Mouse (Mus musculus) embryonic facial prominence, embryonic 12.5 days (tissue): ENCODE measurements around the gene Iqgap1. TPM values are rescaled to one million over a fixed set of nuclear protein-coding genes. Genes with fewer than 3 reads are reported as not detected.

Source experiments
- ATAC-seq: fragments of 200-750 bp; cut with Nextera tagmentation; 2 replicates; pipeline ENCODE4 v1.8.0; 2017; ENCODE audit not compliant: insufficient number of reproducible peaks, insufficient read depth, low FRiP score, low TSS enrichment
- H3K27ac ChIP-seq: fragments of 300-500 bp; sonication (generic); 2 replicates; pipeline ENCODE4 v1.5.1; 2016; ENCODE audit warnings: mild to moderate bottlenecking
- H3K27me3 ChIP-seq: fragments of 300-500 bp; sonication (generic); 2 replicates; pipeline ENCODE4 v1.6.1; 2016; ENCODE audit warnings: mild to moderate bottlenecking, moderate library complexity
- H3K36me3 ChIP-seq: fragments of 300-500 bp; sonication (generic); 2 replicates; pipeline ENCODE4 v1.6.1; 2016; ENCODE audit warnings: mild to moderate bottlenecking
- H3K4me1 ChIP-seq: fragments of 300-500 bp; sonication (generic); 2 replicates; pipeline ENCODE4 v1.6.1; 2016
- H3K4me2 ChIP-seq: fragments of 300-500 bp; sonication (generic); replicated peaks from 2 replicates; pipeline ENCODE4 v1.6.1; 2016; ENCODE audit warnings: mild to moderate bottlenecking, moderate library complexity
- H3K4me3 ChIP-seq: fragments of 300-500 bp; sonication (generic); 2 replicates; pipeline ENCODE4 v1.5.1; 2016; ENCODE audit warnings: mild to moderate bottlenecking
- H3K9ac ChIP-seq: fragments of 300-500 bp; sonication (generic); 2 replicates; pipeline ENCODE4 v1.6.1; 2016; ENCODE audit warnings: mild to moderate bottlenecking, moderate library complexity
- H3K9me3 ChIP-seq: fragments of 300-500 bp; sonication (generic); 2 replicates; pipeline ENCODE4 v1.6.1; 2016; ENCODE audit warnings: mild to moderate bottlenecking, moderate library complexity
- WGBS: fragments of 180-500 bp; shearing (Covaris S2); methylation state at CpG from one replicate; pipeline ENCODE4 v1.1.7; 2016; 5-methylcytosine and 5-hydroxymethylcytosine counted together
- polyA plus RNA-seq: library from polyadenylated mRNA; unstranded; fragments of >200 nt; fragmentation: Nextera tagmentation; extraction: Ambion mirVana; gene quantifications from 2 replicates; pipeline ENCODE4 v1.2.1, GENCODE M21; 2016

Iqgap1 gene
- polyA plus RNA-seq, 1 experiment from 2014 or later, result 45.1 TPM

- Histone ChIP-seq H3K27ac (no peak overlapping the region), H3K4me2 (no peak overlapping the region), H3K27me3 (no peaks in the 10 kb centered on the region), H3K9me3 (no peaks in the 10 kb centered on the region), H3K36me3 (no peaks in the 10 kb centered on the region), H3K4me1 (no peaks in the 10 kb centered on the region), H3K9ac (no peak overlapping the region), H3K4me3 (no peak overlapping the region)
- 73% methylated on average over 5 of the region's 5 CpGs for WGBS
- ATAC-seq, result no peak
Measured at GRCm38 (mm10) chr7:80697859-80698258, 127.9 kb downstream of the Iqgap1 start.

- H3K9ac ChIP-seq, result no peak overlapping the region
- no peak overlapping the region for H3K4me3 ChIP-seq
- H3K4me1 ChIP-seq, result no peaks in the 10 kb centered on the region
- H3K9me3 ChIP-seq, result no peaks in the 10 kb centered on the region
- 60% methylated on average over 4 of the region's 4 CpGs for WGBS
- no peak for ATAC-seq
- no peak overlapping the region for H3K4me2 ChIP-seq
- no peaks in the 10 kb centered on the region for H3K36me3 ChIP-seq
- no peak overlapping the region for H3K27ac ChIP-seq
- H3K27me3 ChIP-seq, result no peaks in the 10 kb centered on the region
Measured at GRCm38 (mm10) chr7:80696903-80697302, 128.9 kb downstream of the Iqgap1 start.

DNA sequence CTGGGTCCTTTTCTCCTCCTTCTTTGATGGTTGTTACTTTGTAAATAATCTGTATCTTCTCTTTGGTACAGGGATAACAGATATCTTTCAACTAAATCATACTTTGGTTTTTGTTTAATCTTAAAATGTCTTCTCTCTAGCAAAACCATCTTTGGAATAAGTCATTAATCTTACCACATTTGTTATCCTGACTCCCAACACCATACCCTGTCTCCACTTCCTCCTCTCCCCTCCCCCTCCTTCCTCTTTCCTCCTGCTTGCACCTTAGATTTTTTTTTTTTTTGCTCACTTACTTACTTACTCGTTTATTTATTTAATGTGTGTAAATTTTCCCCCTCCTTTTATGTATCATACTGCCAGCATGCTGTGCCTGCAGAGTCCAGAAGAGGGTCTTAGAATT lies 129.4 kb downstream of the Iqgap1 start:
- H3K27ac ChIP-seq, result no peak overlapping the region
- ATAC-seq, result no peak
- H3K9ac ChIP-seq, result no peak overlapping the region
- H3K4me3 ChIP-seq, result no peak overlapping the region
- no peaks in the 10 kb centered on the region for H3K9me3 ChIP-seq
- no peaks in the 10 kb centered on the region for H3K27me3 ChIP-seq
- H3K4me2 ChIP-seq, result no peak overlapping the region
- H3K36me3 ChIP-seq, result no peaks in the 10 kb centered on the region
- H3K4me1 ChIP-seq, result no peaks in the 10 kb centered on the region
- WGBS, result 62% methylated on average over 1 of the region's 1 CpGs

GRCm38 (mm10) chr7:80692472-80692871 lies 133.3 kb downstream of the Iqgap1 start:
- H3K4me2 ChIP-seq, result no peak overlapping the region
- WGBS, result 87% methylated on average over 9 of the region's 9 CpGs
- H3K27ac ChIP-seq, result no peak overlapping the region
- no peaks in the 10 kb centered on the region for H3K27me3 ChIP-seq
- no peaks in the 10 kb centered on the region for H3K36me3 ChIP-seq
- peaks cover 3% of the 10 kb centered on the region; the same call in 1 of the 2 replicates for H3K4me1 ChIP-seq
- no peak overlapping the region for H3K9ac ChIP-seq
- no peak for ATAC-seq
- no peak overlapping the region for H3K4me3 ChIP-seq
- H3K9me3 ChIP-seq, result no peaks in the 10 kb centered on the region

DNA sequence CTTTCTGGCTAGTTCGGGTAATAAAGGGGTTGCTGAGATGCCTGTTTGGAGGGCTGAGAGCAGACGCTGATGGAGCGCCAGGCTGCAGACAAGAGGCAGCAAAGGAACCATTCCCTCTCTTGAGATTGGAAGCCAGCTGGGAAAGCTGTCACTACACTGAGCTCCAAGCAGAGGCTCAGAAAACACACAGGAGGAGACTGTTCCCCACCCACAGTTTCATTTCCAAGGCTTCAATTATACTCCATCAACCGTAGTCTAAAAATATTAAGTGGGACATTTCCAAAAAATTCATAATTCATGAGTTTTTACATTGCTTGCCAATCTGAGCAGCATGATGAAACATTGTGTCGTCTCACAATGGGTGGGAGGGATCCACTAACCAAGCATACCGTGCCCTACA lies 134.6 kb downstream of the Iqgap1 start:
- no peaks in the 10 kb centered on the region for H3K36me3 ChIP-seq
- 65% methylated on average over 6 of the region's 6 CpGs for WGBS
- H3K4me1 ChIP-seq, result peaks cover 3% of the 10 kb centered on the region; the same call in 1 of the 2 replicates
- no peak overlapping the region for H3K4me2 ChIP-seq
- H3K4me3 ChIP-seq, result no peak overlapping the region
- no peaks in the 10 kb centered on the region for H3K9me3 ChIP-seq
- H3K27me3 ChIP-seq, result no peaks in the 10 kb centered on the region
- no peak overlapping the region for H3K27ac ChIP-seq
- H3K9ac ChIP-seq, result no peak overlapping the region
- ATAC-seq, result no peak

DNA sequence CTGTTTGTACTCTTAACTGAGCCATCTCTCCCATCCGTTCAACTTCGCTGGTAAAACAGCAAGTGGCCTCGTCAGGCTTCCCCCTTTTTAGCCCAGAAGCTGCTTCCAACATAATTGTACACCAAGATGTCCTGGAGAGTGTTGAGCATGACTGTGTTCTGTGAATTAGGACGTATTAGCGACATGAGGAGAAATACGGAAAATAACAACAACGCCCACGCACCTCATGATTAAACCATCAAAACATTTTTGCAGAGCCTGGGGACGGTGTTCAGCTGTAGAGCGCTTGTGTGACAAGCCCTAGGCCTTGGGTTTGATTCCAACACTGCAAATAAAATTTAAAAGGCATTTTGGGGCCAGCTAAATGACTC lies 136.6 kb downstream of the Iqgap1 start:
- ATAC-seq, result no peak
- Histone ChIP-seq H3K27me3 (no peaks in the 10 kb centered on the region), H3K4me1 (peaks cover 3% of the 10 kb centered on the region; the same call in 1 of the 2 replicates), H3K27ac (peak overlapping the region; percentile 93), H3K36me3 (no peaks in the 10 kb centered on the region), H3K4me2 (peak overlapping the region; percentile 81), H3K9me3 (no peaks in the 10 kb centered on the region), H3K4me3 (peak overlapping the region; percentile 81), H3K9ac (peak overlapping the region; percentile 96)
- WGBS, result 24% methylated on average over 10 of the region's 10 CpGs

- under 1% methylated on average over 77 of the region's 83 CpGs for WGBS
- Histone ChIP-seq H3K4me3 (peak within 1 kb of the TSS; percentile 81), H3K9me3 (no peaks in the 10 kb centered on the region), H3K9ac (peak within 1 kb of the TSS; percentile 96), H3K27me3 (no peaks in the 10 kb centered on the region), H3K4me1 (peaks cover 3% of the 10 kb centered on the region; the same call in 1 of the 2 replicates), H3K4me2 (peak within 1 kb of the TSS; percentile 81), H3K36me3 (no peaks in the 10 kb centered on the region), H3K27ac (peak within 1 kb of the TSS; percentile 93)
- peak; percentile 79 for ATAC-seq
Measured at GRCm38 (mm10) chr7:80688556-80689220, 137.1 kb downstream of the Iqgap1 start, which contains the start of gene Crtc3. Gene Crtc3 (minus strand): TSS chr7:80688877.

GRCm38 (mm10) chr7:80687721-80688555 lies 137.8 kb downstream of the Iqgap1 start:
- Histone ChIP-seq H3K36me3 (no peaks in the 10 kb centered on the region), H3K27me3 (no peaks in the 10 kb centered on the region), H3K27ac (peak overlapping the region; percentile 93), H3K9me3 (no peaks in the 10 kb centered on the region), H3K4me2 (peak overlapping the region; percentile 81), H3K4me3 (peak overlapping the region; percentile 81), H3K9ac (peak overlapping the region; percentile 96), H3K4me1 (peaks cover 3% of the 10 kb centered on the region; the same call in 1 of the 2 replicates)
- 1% methylated on average over 67 of the region's 69 CpGs for WGBS
- ATAC-seq, result peak; percentile 50

GRCm38 (mm10) chr7:80685639-80686038 lies 140.1 kb downstream of the Iqgap1 start:
- Histone ChIP-seq H3K9ac (no peak overlapping the region), H3K9me3 (no peaks in the 10 kb centered on the region), H3K4me1 (peaks cover 9% of the 10 kb centered on the region), H3K36me3 (no peaks in the 10 kb centered on the region), H3K27ac (no peak overlapping the region), H3K4me3 (no peak overlapping the region), H3K4me2 (no peak overlapping the region), H3K27me3 (no peaks in the 10 kb centered on the region)
- WGBS, result 79% methylated on average over 5 of the region's 5 CpGs
- ATAC-seq, result no peak

GRCm38 (mm10) chr7:80682630-80683029 lies 143.1 kb downstream of the Iqgap1 start:
- Histone ChIP-seq H3K36me3 (no peaks in the 10 kb centered on the region), H3K27me3 (no peaks in the 10 kb centered on the region), H3K4me1 (peaks cover 16% of the 10 kb centered on the region), H3K9ac (no peak overlapping the region), H3K27ac (no peak overlapping the region), H3K4me2 (no peak overlapping the region), H3K9me3 (no peaks in the 10 kb centered on the region), H3K4me3 (no peak overlapping the region)
- ATAC-seq, result no peak
- WGBS, result 60% methylated on average over 1 of the region's 1 CpGs

GRCm38 (mm10) chr7:80680218-80680847 lies 145.4 kb downstream of the Iqgap1 start:
- peak overlapping the region; percentile 11; the same call in 1 of the 2 replicates for H3K4me2 ChIP-seq
- WGBS, result 10% methylated on average over 12 of the region's 12 CpGs
- H3K27ac ChIP-seq, result 0 out of 2 replicates have a peak overlapping the region, but pooled peaks have one; percentile 17
- H3K4me1 ChIP-seq, result peaks cover 14% of the 10 kb centered on the region
- ATAC-seq, result no peak; the same call in 1 of the 2 replicates
- H3K4me3 ChIP-seq, result no peak overlapping the region
- no peak overlapping the region for H3K9ac ChIP-seq
- no peaks in the 10 kb centered on the region; the same call in 1 of the 2 replicates for H3K36me3 ChIP-seq
- no peaks in the 10 kb centered on the region for H3K27me3 ChIP-seq
- no peaks in the 10 kb centered on the region for H3K9me3 ChIP-seq
